Mouse (Mus musculus): ENCODE results near the gene Tas2r143. TPM values are rescaled to one million over a fixed set of nuclear protein-coding genes. Genes with fewer than 3 reads are reported as not detected.

Gene Tas2r143
- total and polyA plus RNA-seq, 2 experiments, result 0.13 to 0.83 TPM

DNA sequence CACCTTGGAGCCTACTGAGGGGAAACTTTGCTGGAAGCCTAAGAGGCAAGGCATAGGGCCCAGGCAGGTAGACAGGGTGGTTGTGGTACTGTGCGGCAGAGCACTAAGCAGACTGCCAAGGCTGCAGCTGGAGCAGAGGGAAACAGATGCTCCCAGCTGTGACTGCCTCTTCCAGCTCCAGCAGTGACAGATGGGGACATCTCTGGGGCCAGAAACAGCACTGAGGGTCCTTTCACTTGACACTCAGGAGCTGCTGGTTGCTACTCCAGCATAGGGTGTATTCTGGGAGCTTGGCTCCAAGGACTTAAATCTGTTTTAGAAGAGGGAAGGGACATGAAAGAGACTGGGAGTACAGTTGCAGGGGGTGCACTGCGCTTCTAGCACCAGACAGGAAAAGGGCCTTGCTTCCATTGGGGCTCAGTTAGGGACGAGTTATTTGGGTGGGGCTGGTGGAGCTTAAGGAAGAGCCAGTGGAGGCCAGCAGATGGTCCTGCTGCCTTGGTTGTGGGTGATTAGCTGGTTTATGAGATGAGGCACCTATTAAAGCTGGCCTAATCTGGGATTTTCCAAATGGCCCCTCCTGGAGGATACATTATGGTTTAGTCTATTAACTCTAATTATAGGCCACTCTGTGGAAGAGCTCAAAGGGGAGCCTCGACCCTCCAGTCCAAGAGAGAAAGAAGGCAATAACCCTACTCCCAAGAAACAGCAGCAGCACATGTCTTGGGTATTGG lies 29.2 kb upstream of the Tas2r143 start:
- DNase-seq (ENCODE audit: extremely low read depth, low read depth, low spot score), result no peak
- Histone ChIP-seq H3K79me2 (ENCODE audit: control insufficient read depth, insufficient read depth, low read length) (peaks cover 7% of the 10 kb centered on the region; the same call in 1 of the 2 replicates), H3K27ac (replicated peaks; ENCODE audit: insufficient read depth, low read depth, low read length) (peak overlapping the region; percentile 67), H3K9ac (ENCODE audit: low read depth, low read length) (0 out of 2 replicates have a peak overlapping the region, but pooled peaks have one; percentile 10), H3K4me3 (ENCODE audit: insufficient read depth, low read depth, low read length) (no peak overlapping the region), H3K4me1 (ENCODE audit: control insufficient read depth, insufficient read depth, low read length) (peaks cover 20% of the 10 kb centered on the region), H3K36me3 (ENCODE audit: control insufficient read depth, insufficient read depth, low read length) (peaks cover 7% of the 10 kb centered on the region; the same call in 1 of the 2 replicates), H3K27me3 (ENCODE audit: control insufficient read depth, insufficient read depth, low read length) (no peaks in the 10 kb centered on the region)
- no peak for TF ChIP-seq CTCF (IDR thresholded peaks at IDR 0.05; ENCODE audit: low read depth, low read length)
- no peak for TF ChIP-seq POLR2A (IDR thresholded peaks at IDR 0.05; ENCODE audit: extremely low read depth, insufficient read depth, low read length)
- WGBS, result 53% methylated on average over 4 of the region's 4 CpGs

DNA sequence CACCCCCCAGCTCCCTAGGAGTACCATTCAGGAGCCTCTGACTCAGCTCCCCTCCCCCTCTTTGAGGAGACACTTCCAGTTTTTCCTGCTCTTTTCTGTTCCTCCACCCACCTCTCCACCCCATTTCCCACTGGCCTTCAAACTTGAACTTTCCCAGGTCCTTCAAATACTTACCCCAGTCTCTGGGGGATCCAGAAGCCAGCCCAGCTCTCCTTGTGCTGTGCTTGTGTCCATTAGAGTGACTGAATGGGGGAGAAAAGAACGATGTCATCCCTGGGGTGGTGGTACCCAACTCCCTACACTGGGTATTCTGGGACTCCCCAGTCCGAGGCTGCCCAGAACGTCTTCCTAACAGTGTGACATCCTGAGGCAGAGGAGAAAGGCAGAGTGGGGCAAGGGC lies 28.0 kb upstream of the Tas2r143 start:
- no peaks in the 10 kb centered on the region for H3K27me3 ChIP-seq (ENCODE audit: control insufficient read depth, insufficient read depth, low read length)
- H3K4me3 ChIP-seq (ENCODE audit: insufficient read depth, low read depth, low read length), result peak overlapping the region; percentile 67
- TF ChIP-seq CTCF (IDR thresholded peaks at IDR 0.05; ENCODE audit: low read depth, low read length), result no peak
- no peak for TF ChIP-seq POLR2A (IDR thresholded peaks at IDR 0.05; ENCODE audit: extremely low read depth, insufficient read depth, low read length)
- peak overlapping the region; percentile 75 for H3K9ac ChIP-seq (ENCODE audit: low read depth, low read length)
- DNase-seq (ENCODE audit: extremely low read depth, low read depth, low spot score), result no peak
- H3K36me3 ChIP-seq (ENCODE audit: control insufficient read depth, insufficient read depth, low read length), result peaks cover 2% of the 10 kb centered on the region; the same call in 1 of the 2 replicates
- H3K4me1 ChIP-seq (ENCODE audit: control insufficient read depth, insufficient read depth, low read length), result peaks cover 20% of the 10 kb centered on the region
- H3K79me2 ChIP-seq (ENCODE audit: control insufficient read depth, insufficient read depth, low read length), result peaks cover 7% of the 10 kb centered on the region; the same call in 1 of the 2 replicates
- peak overlapping the region; percentile 67 for H3K27ac ChIP-seq (replicated peaks; ENCODE audit: insufficient read depth, low read depth, low read length)
- WGBS, result 35% methylated on average over 3 of the region's 3 CpGs

- H3K9ac ChIP-seq (ENCODE audit: low read depth, low read length), result peak overlapping the region; percentile 75
- peak overlapping the region; percentile 67 for H3K4me3 ChIP-seq (ENCODE audit: insufficient read depth, low read depth, low read length)
- DNase-seq (ENCODE audit: extremely low read depth, low read depth, low spot score), result no peak
- no peaks in the 10 kb centered on the region for H3K27me3 ChIP-seq (ENCODE audit: control insufficient read depth, insufficient read depth, low read length)
- H3K79me2 ChIP-seq (ENCODE audit: control insufficient read depth, insufficient read depth, low read length), result peaks cover 7% of the 10 kb centered on the region; the same call in 1 of the 2 replicates
- 16% methylated on average over 9 of the region's 9 CpGs for WGBS
- no peak for TF ChIP-seq POLR2A (IDR thresholded peaks at IDR 0.05; ENCODE audit: extremely low read depth, insufficient read depth, low read length)
- no peak for TF ChIP-seq CTCF (IDR thresholded peaks at IDR 0.05; ENCODE audit: low read depth, low read length)
- peak overlapping the region; percentile 67 for H3K27ac ChIP-seq (replicated peaks; ENCODE audit: insufficient read depth, low read depth, low read length)
- H3K36me3 ChIP-seq (ENCODE audit: control insufficient read depth, insufficient read depth, low read length), result no peaks in the 10 kb centered on the region
- peaks cover 20% of the 10 kb centered on the region for H3K4me1 ChIP-seq (ENCODE audit: control insufficient read depth, insufficient read depth, low read length)
These were observed 27.6 kb upstream of the Tas2r143 start for GRCm38 (mm10) chr6:42372421-42372815.

GRCm38 (mm10) chr6:42372816-42373547 lies 27.1 kb upstream of the Tas2r143 start, which contains the start of gene Epha1:
Epha1 (minus strand) TSS chr6:42373268.
- TF ChIP-seq CTCF (IDR thresholded peaks at IDR 0.05; ENCODE audit: low read depth, low read length) (peak; percentile 37; the same call in 1 of the 2 replicates), POLR2A (IDR thresholded peaks at IDR 0.05; ENCODE audit: extremely low read depth, insufficient read depth, low read length) (0 out of 2 replicates have a peak, but pooled peaks have one; percentile 62)
- peaks cover 20% of the 10 kb centered on the region for H3K4me1 ChIP-seq (ENCODE audit: control insufficient read depth, insufficient read depth, low read length)
- H3K79me2 ChIP-seq (ENCODE audit: control insufficient read depth, insufficient read depth, low read length), result peaks cover 7% of the 10 kb centered on the region; the same call in 1 of the 2 replicates
- peak; percentile 91 for DNase-seq (ENCODE audit: extremely low read depth, low read depth, low spot score)
- H3K9ac ChIP-seq (ENCODE audit: low read depth, low read length), result peak within 1 kb of the TSS; percentile 98
- 2% methylated on average over 36 of the region's 36 CpGs for WGBS
- peak within 1 kb of the TSS; percentile 90 for H3K4me3 ChIP-seq (ENCODE audit: insufficient read depth, low read depth, low read length)
- H3K36me3 ChIP-seq (ENCODE audit: control insufficient read depth, insufficient read depth, low read length), result no peaks in the 10 kb centered on the region
- H3K27ac ChIP-seq (replicated peaks; ENCODE audit: insufficient read depth, low read depth, low read length), result peak within 1 kb of the TSS; percentile 99
- H3K27me3 ChIP-seq (ENCODE audit: control insufficient read depth, insufficient read depth, low read length), result no peaks in the 10 kb centered on the region

DNA sequence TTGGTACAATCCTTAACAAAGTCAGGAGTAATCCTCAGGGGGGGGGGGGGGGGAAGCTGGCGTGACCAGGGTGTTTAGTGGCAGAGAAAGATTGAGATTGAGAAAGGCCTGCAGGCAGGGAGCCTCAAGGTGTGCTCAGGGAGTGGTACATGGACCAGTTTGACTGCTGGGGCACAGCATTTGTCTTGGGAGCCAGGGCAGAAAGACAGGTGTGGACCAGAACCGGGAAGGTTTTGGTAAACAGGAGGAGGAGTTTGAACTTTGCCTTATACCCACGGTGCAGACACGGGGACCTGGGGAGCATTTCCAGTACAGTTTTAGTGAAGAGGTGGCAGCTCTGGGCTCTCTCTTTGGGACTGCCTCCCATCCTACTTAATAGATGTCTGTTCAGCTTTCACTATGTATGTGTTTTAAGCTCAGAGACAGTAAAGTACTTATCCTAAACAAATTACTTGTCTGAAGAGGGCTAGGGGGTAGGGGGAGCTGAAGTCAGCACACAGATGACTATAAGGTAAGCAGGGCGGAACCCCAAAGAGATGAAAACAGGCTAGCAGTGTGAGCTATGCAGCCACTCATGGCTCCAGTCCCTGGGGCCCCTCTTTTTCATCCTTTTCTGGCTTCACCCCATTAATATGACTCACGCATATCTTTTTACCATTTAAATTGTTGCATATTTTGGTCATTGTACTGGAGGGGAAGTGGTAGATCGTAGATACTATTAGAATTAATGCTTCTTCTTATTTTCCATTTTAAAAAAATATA lies 26.2 kb upstream of the Tas2r143 start:
- 45% methylated on average over 7 of the region's 7 CpGs for WGBS

More for the DNA sequence above, 26.2 kb upstream of the Tas2r143 start:
- no peak overlapping the region; the same call in 1 of the 2 replicates for H3K9ac ChIP-seq (ENCODE audit: low read depth, low read length)
- 0 out of 2 replicates have a peak overlapping the region, but pooled peaks have one; percentile 7 for H3K27ac ChIP-seq (replicated peaks; ENCODE audit: insufficient read depth, low read depth, low read length)
- peaks cover 7% of the 10 kb centered on the region; the same call in 1 of the 2 replicates for H3K79me2 ChIP-seq (ENCODE audit: control insufficient read depth, insufficient read depth, low read length)
- no peak overlapping the region for H3K4me3 ChIP-seq (ENCODE audit: insufficient read depth, low read depth, low read length)
- no peaks in the 10 kb centered on the region for H3K27me3 ChIP-seq (ENCODE audit: control insufficient read depth, insufficient read depth, low read length)
- no peaks in the 10 kb centered on the region for H3K36me3 ChIP-seq (ENCODE audit: control insufficient read depth, insufficient read depth, low read length)
- no peak for TF ChIP-seq POLR2A (IDR thresholded peaks at IDR 0.05; ENCODE audit: extremely low read depth, insufficient read depth, low read length)
- TF ChIP-seq CTCF (IDR thresholded peaks at IDR 0.05; ENCODE audit: low read depth, low read length), result no peak
- peak; percentile 64 for DNase-seq (ENCODE audit: extremely low read depth, low read depth, low spot score)
- H3K4me1 ChIP-seq (ENCODE audit: control insufficient read depth, insufficient read depth, low read length), result peaks cover 20% of the 10 kb centered on the region

Measured in liver, adult 2 months (tissue).